Mouse (Mus musculus): ENCODE data around the gene Rsph9.

The Rsph9 gene

GRCm38 (mm10) chr17:46118423-46118850, 25.6 kb downstream of the Rsph9 start:
- TF ChIP-seq NANOG (IDR thresholded peaks at IDR 0.05; ENCODE audit: borderline replicate concordance, low read length) (no peak), POU5F1 (IDR thresholded peaks at IDR 0.05; ENCODE audit: borderline replicate concordance, low read length) (no peak), CTCF (conservative IDR thresholded peaks at IDR 0.05; ENCODE audit: low read length) (no peak)
- no peak overlapping the region for H3K4me3 ChIP-seq (replicated peaks; ENCODE audit: low read length)

GRCm38 (mm10) chr17:46117623-46118422, 26.2 kb downstream of the Rsph9 start:
- Histone ChIP-seq H3K4me1 (replicated peaks; ENCODE audit: low read depth, low read length) (peaks cover 23% of the 10 kb centered on the region), H3K4me3 (replicated peaks; ENCODE audit: low read length) (no peak overlapping the region), H3K27me3 (ENCODE audit: insufficient read depth, low read length) (no peaks in the 10 kb centered on the region), H3K9me3 (ENCODE audit: low read length) (peaks cover 14% of the 10 kb centered on the region), H3K36me3 (ENCODE audit: insufficient read depth, low read length) (peaks cover 92% of the 10 kb centered on the region)
- TF ChIP-seq CTCF (conservative IDR thresholded peaks at IDR 0.05; ENCODE audit: low read length) (no peak), NANOG (IDR thresholded peaks at IDR 0.05; ENCODE audit: borderline replicate concordance, low read length) (no peak), POU5F1 (IDR thresholded peaks at IDR 0.05; ENCODE audit: borderline replicate concordance, low read length) (no peak)

More at GRCm38 (mm10) chr17:46118423-46118850, 25.6 kb downstream of the Rsph9 start:
- no peaks in the 10 kb centered on the region for H3K27me3 ChIP-seq (ENCODE audit: insufficient read depth, low read length)
- H3K4me1 ChIP-seq (replicated peaks; ENCODE audit: low read depth, low read length) = peaks cover 20% of the 10 kb centered on the region
- peaks cover 14% of the 10 kb centered on the region for H3K9me3 ChIP-seq (ENCODE audit: low read length)
- peaks cover 92% of the 10 kb centered on the region for H3K36me3 ChIP-seq (ENCODE audit: insufficient read depth, low read length)

- no peaks in the 10 kb centered on the region for H3K27me3 ChIP-seq (ENCODE audit: insufficient read depth, low read length)
- H3K36me3 ChIP-seq (ENCODE audit: insufficient read depth, low read length) = peaks cover 86% of the 10 kb centered on the region
- H3K4me1 ChIP-seq (replicated peaks; ENCODE audit: low read depth, low read length) = peaks cover 24% of the 10 kb centered on the region
- H3K4me3 ChIP-seq (replicated peaks; ENCODE audit: low read length) = no peak overlapping the region
- TF ChIP-seq CTCF (conservative IDR thresholded peaks at IDR 0.05; ENCODE audit: low read length) (no peak), POU5F1 (IDR thresholded peaks at IDR 0.05; ENCODE audit: borderline replicate concordance, low read length) (no peak), NANOG (IDR thresholded peaks at IDR 0.05; ENCODE audit: borderline replicate concordance, low read length) (no peak)
- peaks cover 14% of the 10 kb centered on the region for H3K9me3 ChIP-seq (ENCODE audit: low read length)
Measured at GRCm38 (mm10) chr17:46116881-46117280, 27.1 kb downstream of the Rsph9 start.

GRCm38 (mm10) chr17:46116138-46116537, 27.9 kb downstream of the Rsph9 start:
- Histone ChIP-seq H3K4me3 (replicated peaks; ENCODE audit: low read length) (no peak overlapping the region), H3K27me3 (ENCODE audit: insufficient read depth, low read length) (no peaks in the 10 kb centered on the region), H3K4me1 (replicated peaks; ENCODE audit: low read depth, low read length) (peaks cover 30% of the 10 kb centered on the region), H3K36me3 (ENCODE audit: insufficient read depth, low read length) (peaks cover 82% of the 10 kb centered on the region), H3K9me3 (ENCODE audit: low read length) (peaks cover 14% of the 10 kb centered on the region)
- no peak for TF ChIP-seq POU5F1 (IDR thresholded peaks at IDR 0.05; ENCODE audit: borderline replicate concordance, low read length)
- no peak for TF ChIP-seq CTCF (conservative IDR thresholded peaks at IDR 0.05; ENCODE audit: low read length)
- no peak for TF ChIP-seq NANOG (IDR thresholded peaks at IDR 0.05; ENCODE audit: borderline replicate concordance, low read length)

- H3K36me3 ChIP-seq (ENCODE audit: insufficient read depth, low read length) = peaks cover 80% of the 10 kb centered on the region
- TF ChIP-seq NANOG (IDR thresholded peaks at IDR 0.05; ENCODE audit: borderline replicate concordance, low read length) = no peak
- TF ChIP-seq CTCF (conservative IDR thresholded peaks at IDR 0.05; ENCODE audit: low read length) = no peak
- no peak for TF ChIP-seq POU5F1 (IDR thresholded peaks at IDR 0.05; ENCODE audit: borderline replicate concordance, low read length)
- peaks cover 30% of the 10 kb centered on the region for H3K4me1 ChIP-seq (replicated peaks; ENCODE audit: low read depth, low read length)
- H3K27me3 ChIP-seq (ENCODE audit: insufficient read depth, low read length) = no peaks in the 10 kb centered on the region
- H3K4me3 ChIP-seq (replicated peaks; ENCODE audit: low read length) = no peak overlapping the region
- H3K9me3 ChIP-seq (ENCODE audit: low read length) = peaks cover 14% of the 10 kb centered on the region
Measured at GRCm38 (mm10) chr17:46115489-46115888, 28.5 kb downstream of the Rsph9 start.

- Histone ChIP-seq H3K27me3 (ENCODE audit: insufficient read depth, low read length) (no peaks in the 10 kb centered on the region), H3K4me3 (replicated peaks; ENCODE audit: low read length) (peak within 1 kb of the TSS; percentile 94), H3K9me3 (ENCODE audit: low read length) (no peaks in the 10 kb centered on the region), H3K4me1 (replicated peaks; ENCODE audit: low read depth, low read length) (peaks cover 34% of the 10 kb centered on the region), H3K36me3 (ENCODE audit: insufficient read depth, low read length) (peaks cover 32% of the 10 kb centered on the region)
- TF ChIP-seq NANOG (IDR thresholded peaks at IDR 0.05; ENCODE audit: borderline replicate concordance, low read length) (no peak), CTCF (conservative IDR thresholded peaks at IDR 0.05; ENCODE audit: low read length) (no peak), POU5F1 (IDR thresholded peaks at IDR 0.05; ENCODE audit: borderline replicate concordance, low read length) (no peak)
Measured at GRCm38 (mm10) chr17:46110402-46111289, 33.4 kb downstream of the Rsph9 start, which contains the start of gene Mrps18a. TSS of gene Mrps18a (plus strand) at chr17:46110986.

- peaks cover 10% of the 10 kb centered on the region; the same call in 1 of the 2 replicates for H3K27me3 ChIP-seq (ENCODE audit: insufficient read depth, low read length)
- H3K36me3 ChIP-seq (ENCODE audit: insufficient read depth, low read length) = peaks cover 8% of the 10 kb centered on the region
- no peak overlapping the region for H3K4me3 ChIP-seq (replicated peaks; ENCODE audit: low read length)
- H3K4me1 ChIP-seq (replicated peaks; ENCODE audit: low read depth, low read length) = peaks cover 27% of the 10 kb centered on the region
- no peaks in the 10 kb centered on the region for H3K9me3 ChIP-seq (ENCODE audit: low read length)
- TF ChIP-seq NANOG (IDR thresholded peaks at IDR 0.05; ENCODE audit: borderline replicate concordance, low read length) (no peak), POU5F1 (IDR thresholded peaks at IDR 0.05; ENCODE audit: borderline replicate concordance, low read length) (no peak), CTCF (conservative IDR thresholded peaks at IDR 0.05; ENCODE audit: low read length) (no peak)
Measured at GRCm38 (mm10) chr17:46108286-46108685, 35.7 kb downstream of the Rsph9 start.

- H3K9me3 ChIP-seq (ENCODE audit: low read length) = no peaks in the 10 kb centered on the region
- TF ChIP-seq CTCF (conservative IDR thresholded peaks at IDR 0.05; ENCODE audit: low read length) (no peak), POU5F1 (IDR thresholded peaks at IDR 0.05; ENCODE audit: borderline replicate concordance, low read length) (no peak), NANOG (IDR thresholded peaks at IDR 0.05; ENCODE audit: borderline replicate concordance, low read length) (no peak)
- peaks cover 13% of the 10 kb centered on the region for H3K27me3 ChIP-seq (ENCODE audit: insufficient read depth, low read length)
- peak overlapping the region; percentile 43; the same call in 1 of the 2 replicates for H3K4me3 ChIP-seq (replicated peaks; ENCODE audit: low read length)
- peaks cover 10% of the 10 kb centered on the region for H3K4me1 ChIP-seq (replicated peaks; ENCODE audit: low read depth, low read length)
- H3K36me3 ChIP-seq (ENCODE audit: insufficient read depth, low read length) = no peaks in the 10 kb centered on the region
Measured at GRCm38 (mm10) chr17:46104487-46104886, 39.5 kb downstream of the Rsph9 start.

Measured in E14TG2a.4 (cell line).